Mouse (Mus musculus): Measurements from ENCODE around the gene Rbm14. TPM values are rescaled to one million over a fixed set of nuclear protein-coding genes. Genes with fewer than 3 reads are reported as not detected.
"Not testable (repeated sequence)": the region's sequence is repeated elsewhere in the genome, so short reads cannot be mapped to it uniquely, and the experiment has no call there.

The Rbm14 gene
- total and polyA plus RNA-seq, 2 experiments from 2014 or later, result 37.5 to 45.6 TPM

DNA sequence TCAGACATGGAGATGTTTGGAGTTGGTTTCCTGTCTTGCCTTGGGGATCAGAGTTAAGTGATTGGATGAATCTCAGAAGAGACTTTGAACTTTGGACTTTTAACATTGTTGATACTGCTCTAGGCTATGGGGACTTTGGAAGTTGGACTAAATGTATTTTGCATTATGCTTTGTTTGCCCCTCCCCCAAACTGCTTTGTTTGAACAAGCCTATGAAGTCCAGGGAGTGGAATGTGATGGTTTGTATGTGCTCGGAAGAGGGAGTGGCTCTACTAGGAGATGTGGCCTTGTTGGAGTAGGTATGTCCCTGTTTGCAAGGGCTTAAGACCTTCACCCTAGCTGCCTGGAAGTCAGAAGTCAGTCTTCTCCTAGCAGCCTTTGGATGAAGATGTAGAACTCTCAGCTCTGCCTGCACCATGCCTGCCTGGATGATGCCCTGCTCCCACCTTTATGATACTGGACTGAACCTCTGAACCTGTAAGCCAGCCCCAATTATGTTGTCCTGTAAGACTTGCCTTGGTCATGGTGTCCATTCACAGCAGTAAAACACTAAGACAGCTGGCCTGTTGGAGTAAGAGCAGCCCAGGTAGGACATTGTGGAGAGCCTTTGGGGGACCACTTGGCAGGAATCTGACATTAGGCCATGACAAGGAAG, 5.9 kb upstream of the Rbm14 start:
- Histone ChIP-seq H3K4me3 (ENCODE audit: low read length) (no peak overlapping the region), H3K36me3 (ENCODE audit: insufficient read depth, low read length) (no peaks in the 10 kb centered on the region), H3K4me2 (ENCODE audit: low read depth, low read length) (no peak overlapping the region), H3K9me3 (ENCODE audit: low read length) (no peaks in the 10 kb centered on the region), H3K27me3 (ENCODE audit: insufficient read depth, low read length) (no peaks in the 10 kb centered on the region), H3K27ac (no peak overlapping the region), H3K9ac (replicated peaks; ENCODE audit: low read length) (no peak overlapping the region), H3K4me1 (ENCODE audit: insufficient read depth, low read length) (no peaks in the 10 kb centered on the region)
- ATAC-seq, result no peak
- DNase-seq (ENCODE audit: low spot score), result no peak
- 61% methylated on average over 1 of the region's 1 CpGs for WGBS
- no peak for TF ChIP-seq CTCF (IDR thresholded peaks at IDR 0.05; ENCODE audit: low read depth)

DNA sequence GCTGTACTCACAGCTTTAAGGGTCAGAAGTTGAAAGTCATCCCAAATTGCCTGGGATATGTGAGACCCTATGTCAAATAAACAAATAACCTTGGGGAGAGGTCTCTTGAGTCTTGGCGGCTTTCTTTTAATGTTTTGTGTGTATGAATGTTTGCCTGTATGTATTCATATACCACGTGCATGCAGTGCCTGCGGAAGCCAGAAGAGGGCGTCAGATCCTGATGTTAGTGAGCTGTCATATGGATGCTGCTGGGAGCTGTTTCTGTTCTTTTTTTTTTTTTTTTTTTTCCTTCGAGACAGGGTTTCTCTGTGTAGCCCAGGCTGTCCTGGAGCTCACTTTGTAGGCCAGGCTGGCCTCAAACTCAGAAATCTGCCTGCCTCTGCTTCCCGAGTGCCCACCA, 1.6 kb upstream of the Rbm14 start:
- H3K9ac ChIP-seq (replicated peaks; ENCODE audit: low read length), result no peak overlapping the region
- H3K36me3 ChIP-seq (ENCODE audit: insufficient read depth, low read length), result no peaks in the 10 kb centered on the region
- no peaks in the 10 kb centered on the region for H3K27me3 ChIP-seq (ENCODE audit: insufficient read depth, low read length)
- H3K4me3 ChIP-seq (ENCODE audit: low read length), result no peak overlapping the region
- H3K4me2 ChIP-seq (ENCODE audit: low read depth, low read length), result no peak overlapping the region
- H3K4me1 ChIP-seq (ENCODE audit: insufficient read depth, low read length), result peaks cover 12% of the 10 kb centered on the region; the same call in 1 of the 2 replicates
- DNase-seq (ENCODE audit: low spot score) (peak; percentile 42), ATAC-seq (no peak)
- no peak overlapping the region for H3K27ac ChIP-seq
- TF ChIP-seq CTCF (IDR thresholded peaks at IDR 0.05; ENCODE audit: low read depth), result peak; percentile 47
- no peaks in the 10 kb centered on the region for H3K9me3 ChIP-seq (ENCODE audit: low read length)
- WGBS, result 79% methylated on average over 6 of the region's 6 CpGs

- peaks cover 12% of the 10 kb centered on the region; the same call in 1 of the 2 replicates for H3K4me1 ChIP-seq (ENCODE audit: insufficient read depth, low read length)
- not testable (repeated sequence) for ATAC-seq; H3K36me3 ChIP-seq (ENCODE audit: insufficient read depth, low read length); H3K9me3 ChIP-seq (ENCODE audit: low read length); DNase-seq (ENCODE audit: low spot score); H3K27me3 ChIP-seq (ENCODE audit: insufficient read depth, low read length)
- 79% methylated on average over 8 of the region's 8 CpGs for WGBS
- H3K9ac ChIP-seq (replicated peaks; ENCODE audit: low read length), result peak overlapping the region; percentile 71; the same call in 1 of the 2 replicates
- peak overlapping the region; percentile 92 for H3K4me2 ChIP-seq (ENCODE audit: low read depth, low read length)
- H3K27ac ChIP-seq, result peak overlapping the region; percentile 95; the same call in 1 of the 2 replicates
- peak overlapping the region; percentile 83 for H3K4me3 ChIP-seq (ENCODE audit: low read length)
- TF ChIP-seq CTCF (IDR thresholded peaks at IDR 0.05; ENCODE audit: low read depth), result 0 out of 2 replicates have a peak, but pooled peaks have one; percentile 20
Observed at GRCm38 (mm10) chr19:4812334-4812949, 1.0 kb upstream of the Rbm14 start.

DNA sequence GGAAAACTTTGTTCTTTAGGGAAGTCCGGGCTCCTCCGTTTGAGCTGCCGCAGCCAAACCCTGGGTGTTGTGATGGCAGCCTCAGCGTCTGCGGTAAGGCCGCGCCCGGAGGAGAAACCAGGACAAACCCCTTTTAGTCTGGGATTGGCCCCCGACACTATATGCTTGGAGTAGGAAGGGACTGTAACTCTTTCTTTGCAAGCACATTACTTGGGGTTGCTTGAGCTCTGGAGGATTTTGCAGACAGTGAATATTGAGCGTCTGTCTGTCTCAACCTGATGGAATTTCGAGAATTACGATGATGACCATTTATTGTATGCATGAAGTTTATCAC, 442 bp upstream of the Rbm14 start:
- Histone ChIP-seq H3K4me3 (ENCODE audit: low read length) (peak overlapping the region; percentile 83), H3K27ac (peak overlapping the region; percentile 95), H3K9ac (replicated peaks; ENCODE audit: low read length) (peak overlapping the region; percentile 71; the same call in 1 of the 2 replicates), H3K4me2 (ENCODE audit: low read depth, low read length) (peak overlapping the region; percentile 92), H3K27me3 (ENCODE audit: insufficient read depth, low read length) (no peaks in the 10 kb centered on the region), H3K4me1 (ENCODE audit: insufficient read depth, low read length) (peaks cover 12% of the 10 kb centered on the region; the same call in 1 of the 2 replicates), H3K9me3 (ENCODE audit: low read length) (no peaks in the 10 kb centered on the region), H3K36me3 (ENCODE audit: insufficient read depth, low read length) (no peaks in the 10 kb centered on the region)
- 5% methylated on average over 12 of the region's 12 CpGs for WGBS
- DNase-seq (ENCODE audit: low spot score), result no peak
- no peak for TF ChIP-seq CTCF (IDR thresholded peaks at IDR 0.05; ENCODE audit: low read depth)
- peak; percentile 42 for ATAC-seq

GRCm38 (mm10) chr19:4810746-4811062, 730 bp downstream of the Rbm14 start:
- no peak for ATAC-seq
- Histone ChIP-seq H3K27ac (peak overlapping the region; percentile 95), H3K9me3 (ENCODE audit: low read length) (no peaks in the 10 kb centered on the region), H3K27me3 (ENCODE audit: insufficient read depth, low read length) (no peaks in the 10 kb centered on the region), H3K4me3 (ENCODE audit: low read length) (peak overlapping the region; percentile 83), H3K9ac (replicated peaks; ENCODE audit: low read length) (peak overlapping the region; percentile 71), H3K4me1 (ENCODE audit: insufficient read depth, low read length) (peaks cover 12% of the 10 kb centered on the region; the same call in 1 of the 2 replicates), H3K4me2 (ENCODE audit: low read depth, low read length) (peak overlapping the region; percentile 92), H3K36me3 (ENCODE audit: insufficient read depth, low read length) (no peaks in the 10 kb centered on the region)
- no peak for TF ChIP-seq CTCF (IDR thresholded peaks at IDR 0.05; ENCODE audit: low read depth)
- DNase-seq (ENCODE audit: low spot score), result no peak
- WGBS, result 0% methylated on average over 17 of the region's 17 CpGs

DNA sequence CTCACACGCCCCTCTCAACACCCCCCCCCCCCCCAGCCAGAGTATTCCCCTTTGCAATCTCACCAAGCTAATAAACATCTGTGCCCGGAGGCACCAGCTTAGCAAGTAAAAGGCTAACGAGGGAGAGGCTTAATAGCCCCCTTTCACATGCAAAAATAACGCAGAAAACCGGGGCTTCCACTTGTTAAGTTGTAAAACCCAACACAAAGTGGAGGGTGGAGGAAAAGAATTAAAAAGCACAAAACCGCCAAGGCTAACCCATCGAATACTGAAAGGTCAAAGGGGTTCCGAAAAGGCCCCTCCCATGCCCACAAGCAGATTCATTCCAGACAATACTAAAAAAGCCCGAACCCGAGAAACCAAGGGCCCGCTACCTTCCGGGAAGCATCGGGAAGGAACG, 1.1 kb downstream of the Rbm14 start:
- ATAC-seq (no peak), DNase-seq (ENCODE audit: low spot score) (no peak)
- H3K27me3 ChIP-seq (ENCODE audit: insufficient read depth, low read length), result no peaks in the 10 kb centered on the region
- TF ChIP-seq CTCF (IDR thresholded peaks at IDR 0.05; ENCODE audit: low read depth), result no peak
- H3K4me3 ChIP-seq (ENCODE audit: low read length), result peak overlapping the region; percentile 83
- H3K4me1 ChIP-seq (ENCODE audit: insufficient read depth, low read length), result peaks cover 12% of the 10 kb centered on the region; the same call in 1 of the 2 replicates
- WGBS, result under 1% methylated on average over 14 of the region's 14 CpGs
- H3K27ac ChIP-seq, result peak overlapping the region; percentile 95
- H3K9ac ChIP-seq (replicated peaks; ENCODE audit: low read length), result peak overlapping the region; percentile 71
- H3K4me2 ChIP-seq (ENCODE audit: low read depth, low read length), result peak overlapping the region; percentile 92
- no peaks in the 10 kb centered on the region for H3K36me3 ChIP-seq (ENCODE audit: insufficient read depth, low read length)
- H3K9me3 ChIP-seq (ENCODE audit: low read length), result no peaks in the 10 kb centered on the region

- 0 out of 2 replicates have a peak, but pooled peaks have one; percentile 40 for ATAC-seq
- DNase-seq (ENCODE audit: low spot score), result peak; percentile 5
- H3K9ac ChIP-seq (replicated peaks; ENCODE audit: low read length), result no peak overlapping the region
- H3K36me3 ChIP-seq (ENCODE audit: insufficient read depth, low read length), result peaks cover 33% of the 10 kb centered on the region
- no peak for TF ChIP-seq CTCF (IDR thresholded peaks at IDR 0.05; ENCODE audit: low read depth)
- no peaks in the 10 kb centered on the region for H3K9me3 ChIP-seq (ENCODE audit: low read length)
- no peak overlapping the region for H3K4me2 ChIP-seq (ENCODE audit: low read depth, low read length)
- peak overlapping the region; percentile 15; the same call in 1 of the 2 replicates for H3K27ac ChIP-seq
- WGBS, result 69% methylated on average over 10 of the region's 10 CpGs
- peaks cover under 1% of the 10 kb centered on the region; the same call in 1 of the 2 replicates for H3K4me1 ChIP-seq (ENCODE audit: insufficient read depth, low read length)
- no peaks in the 10 kb centered on the region for H3K27me3 ChIP-seq (ENCODE audit: insufficient read depth, low read length)
- no peak overlapping the region for H3K4me3 ChIP-seq (ENCODE audit: low read length)
Observed at GRCm38 (mm10) chr19:4803283-4803682, 8.2 kb downstream of the Rbm14 start.

Measured in hindbrain, postnatal 0 days (tissue).